ENCODE assay signal across 23 mouse cellular contexts in genomic region chr13:10081896-10082426, GRCm38 (mm10).
DNase-seq lines count a peak whose midpoint lies in the region; ATAC-seq and TF ChIP-seq lines count a peak whose summit lies in the region.
"Had no signal": no experiment of that assay in that cellular context is flagged by ENCODE, and none has a peak within 500 bp of the region (broad histone marks: within the 10 kb centered on the region; RNA-seq: fewer than 3 reads in every experiment).

No protein-coding gene starts in this region.

- H3K36me3 ChIP-seq in kidney, adult 2 months (ENCODE audit: control insufficient read depth, insufficient read depth, low read length), result no peaks in the 10 kb centered on the region
- H3K36me3 ChIP-seq in kidney, embryonic 14.5 days (ENCODE audit: control insufficient read depth, insufficient read depth, low read length), result no peaks in the 10 kb centered on the region
- no peaks in the 10 kb centered on the region for H3K36me3 ChIP-seq in midbrain, embryonic 15.5 days (replicated peaks)
- H3K36me3 ChIP-seq: embryonic facial prominence, embryonic 15.5 days; forebrain, embryonic 10.5 days; heart, embryonic 13.5 days; limb, embryonic 15.5 days; lung, embryonic 15.5 days; neural tube, embryonic 13.5 days had no signal

- no peak for TF ChIP-seq CTCF in kidney, adult 2 months (conservative IDR thresholded peaks at IDR 0.05; ENCODE audit: insufficient read depth, insufficient read length, low read depth, low read length)

- H3K9me3 ChIP-seq in kidney, embryonic 14.5 days (ENCODE audit: control insufficient read depth, low read length), result no peaks in the 10 kb centered on the region
- no peaks in the 10 kb centered on the region for H3K9me3 ChIP-seq in midbrain, embryonic 15.5 days
- H3K9me3 ChIP-seq: embryonic facial prominence, embryonic 15.5 days; forebrain, embryonic 10.5 days; heart, embryonic 13.5 days; limb, embryonic 15.5 days; lung, embryonic 15.5 days; neural tube, embryonic 13.5 days had no signal

- H3K27me3 ChIP-seq in kidney, adult 2 months (replicated peaks; ENCODE audit: control insufficient read depth, insufficient read depth, low read length), result no peaks in the 10 kb centered on the region
- H3K27me3 ChIP-seq in kidney, embryonic 14.5 days (ENCODE audit: control insufficient read depth, insufficient read depth, low read length), result no peaks in the 10 kb centered on the region
- no peaks in the 10 kb centered on the region for H3K27me3 ChIP-seq in midbrain, embryonic 15.5 days (replicated peaks)
- H3K27me3 ChIP-seq: embryonic facial prominence, embryonic 15.5 days; heart, embryonic 13.5 days; limb, embryonic 15.5 days; lung, embryonic 15.5 days; neural tube, embryonic 13.5 days had no signal

- no peaks in the 10 kb centered on the region for H3K4me1 ChIP-seq in kidney, adult 2 months (ENCODE audit: control insufficient read depth, insufficient read depth, low read length)
- no peaks in the 10 kb centered on the region for H3K4me1 ChIP-seq in kidney, embryonic 14.5 days (ENCODE audit: control insufficient read depth, insufficient read depth, low read length)
- no peaks in the 10 kb centered on the region for H3K4me1 ChIP-seq in midbrain, embryonic 15.5 days
- H3K4me1 ChIP-seq: embryonic facial prominence, embryonic 15.5 days; forebrain, embryonic 10.5 days; heart, embryonic 13.5 days; limb, embryonic 15.5 days; lung, embryonic 15.5 days; neural tube, embryonic 13.5 days had no signal

- ATAC-seq in kidney, embryonic 14.5 days (ENCODE audit: low FRiP score, low TSS enrichment), result no peak
- ATAC-seq in midbrain, embryonic 15.5 days (replicated peaks), result no peak
- ATAC-seq: forebrain, postnatal 0 days had no signal

- intact Hi-C loops in heart, postnatal 36 days (cut with DNase I), result no loop called here

- H3K4me2 ChIP-seq in kidney, embryonic 14.5 days (replicated peaks; ENCODE audit: low read depth, low read length), result no peak overlapping the region
- H3K4me2 ChIP-seq in midbrain, embryonic 15.5 days, result no peak overlapping the region
- H3K4me2 ChIP-seq: embryonic facial prominence, embryonic 15.5 days; heart, embryonic 13.5 days; hindbrain, embryonic 14.5 days; limb, embryonic 15.5 days; lung, embryonic 15.5 days; midbrain, embryonic 11.5 days; neural tube, embryonic 13.5 days had no signal

- 67% methylated on average over 6 of the region's 6 CpGs for WGBS in kidney, adult 2 months
- 89% methylated on average over 6 of the region's 6 CpGs for WGBS in kidney, embryonic 14.5 days
- 87% methylated on average over 6 of the region's 6 CpGs for WGBS in midbrain, embryonic 15.5 days

- H3K4me3 ChIP-seq in kidney, adult 2 months (ENCODE audit: insufficient read depth, low read depth, low read length), result no peak overlapping the region
- no peak overlapping the region for H3K4me3 ChIP-seq in kidney, embryonic 14.5 days (ENCODE audit: low read length)
- no peak overlapping the region for H3K4me3 ChIP-seq in midbrain, embryonic 15.5 days
- H3K4me3 ChIP-seq: embryonic facial prominence, embryonic 15.5 days; forebrain, embryonic 10.5 days; heart, embryonic 13.5 days; limb, embryonic 15.5 days; lung, embryonic 15.5 days; neural tube, embryonic 13.5 days had no signal

- no peak overlapping the region for H3K27ac ChIP-seq in kidney, adult 2 months (ENCODE audit: insufficient read depth, low read depth, low read length)
- H3K27ac ChIP-seq in kidney, embryonic 14.5 days (ENCODE audit: low read depth, low read length), result no peak overlapping the region
- no peak overlapping the region for H3K27ac ChIP-seq in midbrain, embryonic 15.5 days
- H3K27ac ChIP-seq: embryonic facial prominence, embryonic 15.5 days; forebrain, embryonic 10.5 days; heart, embryonic 13.5 days; hindbrain, embryonic 14.5 days; limb, embryonic 15.5 days; lung, embryonic 15.5 days; macrophage; neural tube, embryonic 13.5 days had no signal

- no peak overlapping the region for H3K9ac ChIP-seq in kidney, embryonic 14.5 days (ENCODE audit: low read depth, low read length)
- no peak overlapping the region for H3K9ac ChIP-seq in midbrain, embryonic 15.5 days
- H3K9ac ChIP-seq: embryonic facial prominence, embryonic 15.5 days; forebrain, postnatal 0 days; heart, embryonic 13.5 days; hindbrain, embryonic 14.5 days; limb, embryonic 15.5 days; lung, embryonic 15.5 days; neural tube, embryonic 13.5 days had no signal

- no peak for TF ChIP-seq POLR2A in kidney, adult 2 months (IDR thresholded peaks at IDR 0.05; ENCODE audit: low read depth, low read length)

- DNase-seq in adrenal gland, adult 2 months, result peak; percentile 15
- no peak for DNase-seq in adrenal gland, adult 18-20 months (ENCODE audit: low spot score in 2 of 2)
- DNase-seq in kidney, adult 2 months, result peak; percentile 71
- peak; percentile 23 for DNase-seq in adrenal gland, postnatal 25 days
- peak; percentile 22 for DNase-seq in kidney, postnatal 10 days
- no peak for DNase-seq in heart, postnatal 36 days
- DNase-seq: cerebellum, adult 8-10 months; forebrain, postnatal 0 days; heart, adult 11 months; layer of hippocampus, postnatal 36 days; thymus, adult 18-20 months; thymus, postnatal 4 days had no signal

Comparison
In these comparisons a context has a peak if more than half of its experiments do, and no peak if none do; other contexts are left out.
1. DNase-seq: peak in adrenal gland, adult 2 months (single experiment), kidney, adult 2 months (single experiment), adrenal gland, postnatal 25 days (single experiment) and kidney, postnatal 10 days (single experiment); none in adrenal gland, adult 18-20 months (0 of 2) and heart, postnatal 36 days (0 of 2).